Mouse (Mus musculus): ENCODE data around the gene Erich2.

Gene Erich2

GRCm38 (mm10) chr2:70508496-70508895 is at the start of gene Erich2:
Gene Erich2 (plus strand): TSS chr2:70508819.
- in situ Hi-C loops (cut with MboI; ENCODE audit: low sequenced_read_pairs) = no loop called here

GRCm38 (mm10) chr2:70463606-70464005 is 45.0 kb upstream of the Erich2 start:
- in situ Hi-C loops (cut with MboI; ENCODE audit: low sequenced_read_pairs) = no loop called here

- in situ Hi-C loops (cut with MboI; ENCODE audit: low sequenced_read_pairs) = no loop called here
Measured at GRCm38 (mm10) chr2:70471136-70471535, 37.5 kb upstream of the Erich2 start.

- in situ Hi-C loops (cut with MboI; ENCODE audit: low sequenced_read_pairs) = no loop called here
Measured at GRCm38 (mm10) chr2:70471861-70472620, 36.6 kb upstream of the Erich2 start.

- in situ Hi-C loops (cut with MboI; ENCODE audit: low sequenced_read_pairs) = no loop called here
Measured at GRCm38 (mm10) chr2:70497715-70498318, 10.8 kb upstream of the Erich2 start.

- in situ Hi-C loops (cut with MboI; ENCODE audit: low sequenced_read_pairs) = no loop called here
Measured at GRCm38 (mm10) chr2:70503436-70503835, 5.2 kb upstream of the Erich2 start.

GRCm38 (mm10) chr2:70505229-70505628 is 3.4 kb upstream of the Erich2 start:
- in situ Hi-C loops (cut with MboI; ENCODE audit: low sequenced_read_pairs) = no loop called here

- in situ Hi-C loops (cut with MboI; ENCODE audit: low sequenced_read_pairs) = no loop called here
Measured at GRCm38 (mm10) chr2:70505896-70506295, 2.7 kb upstream of the Erich2 start.

- in situ Hi-C loops (cut with MboI; ENCODE audit: low sequenced_read_pairs) = no loop called here
Measured at GRCm38 (mm10) chr2:70506372-70506771, 2.2 kb upstream of the Erich2 start.

- in situ Hi-C loops (cut with MboI; ENCODE audit: low sequenced_read_pairs) = no loop called here
Measured at GRCm38 (mm10) chr2:70509021-70509632, 508 bp downstream of the Erich2 start.

- in situ Hi-C loops (cut with MboI; ENCODE audit: low sequenced_read_pairs) = loop anchor here (10.0 to 25.0 kb wide), 2 partner anchors 313 to 401 kb away; no protein-coding TSS in a partner anchor
Measured at GRCm38 (mm10) chr2:70538283-70538682, 29.7 kb downstream of the Erich2 start.

- in situ Hi-C loops (cut with MboI; ENCODE audit: low sequenced_read_pairs) = no loop called here
Measured at GRCm38 (mm10) chr2:70550671-70551070, 42.1 kb downstream of the Erich2 start.

- in situ Hi-C loops (cut with MboI; ENCODE audit: low sequenced_read_pairs) = no loop called here
Measured at GRCm38 (mm10) chr2:70551446-70551845, 42.8 kb downstream of the Erich2 start.

GRCm38 (mm10) chr2:70552067-70552598 is 43.5 kb downstream of the Erich2 start:
- in situ Hi-C loops (cut with MboI; ENCODE audit: low sequenced_read_pairs) = no loop called here

GRCm38 (mm10) chr2:70552772-70553171 is 44.2 kb downstream of the Erich2 start, which contains the start of gene Gad1:
Gene Gad1 (plus strand): TSS chr2:70553072.
- in situ Hi-C loops (cut with MboI; ENCODE audit: low sequenced_read_pairs) = no loop called here

- in situ Hi-C loops (cut with MboI; ENCODE audit: low sequenced_read_pairs) = no loop called here
Measured at GRCm38 (mm10) chr2:70553826-70554225, 45.2 kb downstream of the Erich2 start.

- in situ Hi-C loops (cut with MboI; ENCODE audit: low sequenced_read_pairs) = no loop called here
Measured at GRCm38 (mm10) chr2:70558112-70558842, 49.7 kb downstream of the Erich2 start.

GRCm38 (mm10) chr2:70558843-70559451 is 50.3 kb downstream of the Erich2 start:
- in situ Hi-C loops (cut with MboI; ENCODE audit: low sequenced_read_pairs) = no loop called here

GRCm38 (mm10) chr2:70559520-70559919 is 50.9 kb downstream of the Erich2 start:
- in situ Hi-C loops (cut with MboI; ENCODE audit: low sequenced_read_pairs) = no loop called here

- in situ Hi-C loops (cut with MboI; ENCODE audit: low sequenced_read_pairs) = no loop called here
Measured at GRCm38 (mm10) chr2:70561077-70561795, 52.6 kb downstream of the Erich2 start.
